Mouse (Mus musculus) stomach, embryonic 14.5 days (tissue): ENCODE measurements around the gene E130308A19Rik. TPM values are rescaled to one million over a fixed set of nuclear protein-coding genes. Genes with fewer than 3 reads are reported as not detected.

ENCODE experiments used
- ATAC-seq: fragments of 200-750 bp; cut with Nextera tagmentation; 2 replicates; pipeline ENCODE4 v1.8.0; 2017; ENCODE audit warnings: low read depth, moderate TSS enrichment; ENCODE audit not compliant: insufficient number of reproducible peaks, insufficient read depth, low FRiP score
- H3K27ac ChIP-seq: fragments of 300-500 bp; sonication (generic); 2 replicates; pipeline ENCODE4 v1.5.1; 2014; ENCODE audit warnings: mild to moderate bottlenecking, low read length, moderate library complexity, mixed read lengths
- H3K27me3 ChIP-seq: fragments of 300-500 bp; sonication (generic); 2 replicates; pipeline ENCODE4 v1.6.1; 2014; ENCODE audit warnings: low read length, control low read depth, mixed read lengths; ENCODE audit not compliant: control insufficient read depth, insufficient read depth
- H3K36me3 ChIP-seq: fragments of 300-500 bp; sonication (generic); 2 replicates; pipeline ENCODE4 v1.6.1; 2014; ENCODE audit warnings: mild to moderate bottlenecking, control low read depth, low read length, moderate library complexity, mixed read lengths; ENCODE audit not compliant: control insufficient read depth, insufficient read depth
- H3K4me1 ChIP-seq: fragments of 300-500 bp; sonication (generic); 2 replicates; pipeline ENCODE4 v1.6.1; 2014; ENCODE audit warnings: low read length, control low read depth, mixed read lengths; ENCODE audit not compliant: control insufficient read depth, insufficient read depth
- H3K4me2 ChIP-seq: fragments of 300-500 bp; sonication (generic); replicated peaks from 2 replicates; pipeline ENCODE4 v1.6.1; 2014; ENCODE audit warnings: low read depth, low read length, control low read depth
- H3K4me3 ChIP-seq: fragments of 300-500 bp; sonication (generic); 2 replicates; pipeline ENCODE4 v1.5.1; 2014; ENCODE audit warnings: low read depth, low read length, control low read depth
- H3K9ac ChIP-seq: fragments of 300-500 bp; sonication (generic); replicated peaks from 2 replicates; pipeline ENCODE4 v1.6.1; 2014; ENCODE audit warnings: low read depth, mild to moderate bottlenecking, control low read depth, low read length, moderate library complexity, mixed read lengths
- H3K9me3 ChIP-seq: fragments of 300-500 bp; sonication (generic); 2 replicates; pipeline ENCODE4 v1.6.1; 2016; ENCODE audit warnings: low read depth, low read length, control low read depth; ENCODE audit not compliant: control insufficient read depth
- WGBS: fragments of 180-500 bp; shearing (Covaris S2); extraction: QIAGEN DNeasy Blood & Tissue Kit; methylation state at CpG from one replicate; pipeline ENCODE4 v1.1.7; 2014; 5-methylcytosine and 5-hydroxymethylcytosine counted together
- polyA plus RNA-seq: library from polyadenylated mRNA; unstranded; fragments of >200 nt; fragmentation: Nextera tagmentation; extraction: Ambion mirVana; gene quantifications from 2 replicates; pipeline ENCODE4 v1.2.1, GENCODE M21; 2014

The E130308A19Rik gene
- polyA plus RNA-seq, 1 experiment from 2014 or later = 27.0 TPM

GRCm38 (mm10) chr4:59760636-59761364 lies 134.8 kb downstream of the E130308A19Rik start:
- WGBS = 50% methylated on average over 10 of the region's 10 CpGs
- H3K27me3 ChIP-seq = no peaks in the 10 kb centered on the region
- no peak overlapping the region for H3K27ac ChIP-seq
- no peak for ATAC-seq
- H3K9me3 ChIP-seq = no peaks in the 10 kb centered on the region
- H3K36me3 ChIP-seq = no peaks in the 10 kb centered on the region
- H3K4me3 ChIP-seq = no peak overlapping the region
- H3K9ac ChIP-seq = no peak overlapping the region
- no peak overlapping the region for H3K4me2 ChIP-seq
- H3K4me1 ChIP-seq = peaks cover 12% of the 10 kb centered on the region; the same call in 1 of the 2 replicates

GRCm38 (mm10) chr4:59761365-59761729 lies 135.3 kb downstream of the E130308A19Rik start:
- Histone ChIP-seq H3K36me3 (no peaks in the 10 kb centered on the region), H3K4me2 (no peak overlapping the region), H3K27ac (no peak overlapping the region), H3K4me3 (no peak overlapping the region), H3K9me3 (no peaks in the 10 kb centered on the region), H3K4me1 (peaks cover 12% of the 10 kb centered on the region; the same call in 1 of the 2 replicates), H3K27me3 (no peaks in the 10 kb centered on the region), H3K9ac (no peak overlapping the region)
- WGBS = 78% methylated on average over 4 of the region's 4 CpGs
- ATAC-seq = no peak

- 64% methylated on average over 7 of the region's 7 CpGs for WGBS
- Histone ChIP-seq H3K27me3 (no peaks in the 10 kb centered on the region), H3K4me2 (0 out of 2 replicates have a peak overlapping the region, but pooled peaks have one; percentile 11), H3K9me3 (no peaks in the 10 kb centered on the region), H3K36me3 (no peaks in the 10 kb centered on the region; the same call in 1 of the 2 replicates), H3K27ac (peak overlapping the region; percentile 77; the same call in 1 of the 2 replicates), H3K4me3 (no peak overlapping the region), H3K4me1 (peaks cover 8% of the 10 kb centered on the region; the same call in 1 of the 2 replicates), H3K9ac (no peak overlapping the region)
- ATAC-seq = no peak
Measured at GRCm38 (mm10) chr4:59764950-59765349, 138.9 kb downstream of the E130308A19Rik start.

- Histone ChIP-seq H3K9ac (no peak overlapping the region), H3K4me3 (no peak overlapping the region), H3K4me2 (0 out of 2 replicates have a peak overlapping the region, but pooled peaks have one; percentile 11), H3K27ac (peak overlapping the region; percentile 77; the same call in 1 of the 2 replicates), H3K36me3 (peaks cover 2% of the 10 kb centered on the region; the same call in 1 of the 2 replicates), H3K9me3 (no peaks in the 10 kb centered on the region), H3K27me3 (no peaks in the 10 kb centered on the region), H3K4me1 (peaks cover 3% of the 10 kb centered on the region; the same call in 1 of the 2 replicates)
- 27% methylated on average over 7 of the region's 7 CpGs for WGBS
- ATAC-seq = peak; percentile 70; the same call in 1 of the 2 replicates
Measured at GRCm38 (mm10) chr4:59765385-59766005, 139.5 kb downstream of the E130308A19Rik start.

- WGBS = 68% methylated on average over 2 of the region's 2 CpGs
- Histone ChIP-seq H3K9me3 (no peaks in the 10 kb centered on the region), H3K4me1 (peaks cover 3% of the 10 kb centered on the region; the same call in 1 of the 2 replicates), H3K27me3 (no peaks in the 10 kb centered on the region), H3K9ac (no peak overlapping the region), H3K27ac (no peak overlapping the region), H3K4me2 (no peak overlapping the region), H3K36me3 (peaks cover 22% of the 10 kb centered on the region), H3K4me3 (no peak overlapping the region)
- no peak for ATAC-seq
Measured at GRCm38 (mm10) chr4:59767717-59768116, 141.7 kb downstream of the E130308A19Rik start.

GRCm38 (mm10) chr4:59772171-59772879 lies 146.3 kb downstream of the E130308A19Rik start:
- 64% methylated on average over 17 of the region's 17 CpGs for WGBS
- Histone ChIP-seq H3K27me3 (no peaks in the 10 kb centered on the region), H3K9ac (no peak overlapping the region), H3K9me3 (no peaks in the 10 kb centered on the region), H3K36me3 (peaks cover 32% of the 10 kb centered on the region), H3K4me2 (no peak overlapping the region), H3K4me1 (peaks cover 3% of the 10 kb centered on the region; the same call in 1 of the 2 replicates), H3K27ac (no peak overlapping the region), H3K4me3 (no peak overlapping the region)
- ATAC-seq = no peak

- H3K36me3 ChIP-seq = peaks cover 10% of the 10 kb centered on the region
- no peak for ATAC-seq
- H3K27me3 ChIP-seq = no peaks in the 10 kb centered on the region
- no peaks in the 10 kb centered on the region for H3K4me1 ChIP-seq
- no peak overlapping the region for H3K27ac ChIP-seq
- no peak overlapping the region for H3K4me3 ChIP-seq
- WGBS = 83% methylated on average over 3 of the region's 3 CpGs
- no peak overlapping the region for H3K9ac ChIP-seq
- no peak overlapping the region for H3K4me2 ChIP-seq
- H3K9me3 ChIP-seq = no peaks in the 10 kb centered on the region
Measured at GRCm38 (mm10) chr4:59777828-59778227, 151.8 kb downstream of the E130308A19Rik start.

GRCm38 (mm10) chr4:59780568-59780967 lies 154.6 kb downstream of the E130308A19Rik start:
- no peaks in the 10 kb centered on the region for H3K9me3 ChIP-seq
- WGBS = 23% methylated on average over 1 of the region's 1 CpGs
- no peak overlapping the region for H3K4me3 ChIP-seq
- no peak overlapping the region for H3K27ac ChIP-seq
- H3K4me2 ChIP-seq = no peak overlapping the region
- H3K27me3 ChIP-seq = no peaks in the 10 kb centered on the region
- H3K36me3 ChIP-seq = no peaks in the 10 kb centered on the region; the same call in 1 of the 2 replicates
- H3K4me1 ChIP-seq = no peaks in the 10 kb centered on the region
- no peak for ATAC-seq
- no peak overlapping the region for H3K9ac ChIP-seq
